Mouse (Mus musculus) testis, adult 2 months (tissue): Measurements from ENCODE around the gene Rtf2.

Source experiments
- CTCF ChIP-seq: fragments of 200-500 bp; IDR thresholded peaks from 2 replicates; pipeline ENCODE4 v1.5.1; 2012; ENCODE audit warnings: low read depth, mild to moderate bottlenecking, inconsistent platforms, low read length, moderate library complexity; ENCODE audit not compliant: control insufficient read depth, insufficient read depth, insufficient replicate concordance
- POLR2A ChIP-seq: fragments of 200-500 bp; IDR thresholded peaks from 2 replicates; pipeline ENCODE4 v1.6.1; 2012; ENCODE audit warnings: low read depth, mild to moderate bottlenecking, inconsistent platforms, low read length, moderate library complexity; ENCODE audit not compliant: control insufficient read depth

GRCm38 (mm10) chr2:172394671-172395070, 45.7 kb upstream of the Rtf2 start:
- TF ChIP-seq CTCF (no peak), POLR2A (no peak)
